Mouse (Mus musculus) macrophage (primary cell): Measurements from ENCODE around the gene Mylk3. TPM values are rescaled to one million over a fixed set of nuclear protein-coding genes. Genes with fewer than 3 reads are reported as not detected.

Source experiments
- H3K27ac ChIP-seq: fragments of 350-480 bp; formaldehyde crosslinking; 2 replicates; pipeline ENCODE4 v1.9.0; 2021
- H3K36me3 ChIP-seq: fragments of 350-480 bp; formaldehyde crosslinking; 2 replicates; pipeline ENCODE4 v1.9.0; 2021; ENCODE audit errors: inconsistent target
- H3K4me3 ChIP-seq: fragments of 350-480 bp; formaldehyde crosslinking; 2 replicates; pipeline ENCODE4 v1.9.0; 2021; ENCODE audit errors: inconsistent target
- H3K79me2 ChIP-seq: fragments of 350-480 bp; formaldehyde crosslinking; 2 replicates; pipeline ENCODE4 v1.9.0; 2021; ENCODE audit errors: inconsistent target
- WGBS: methylation state at CpG from one replicate; pipeline ENCODE4 v1.1.7; 2026; ENCODE audit warnings: inconsistent platforms; ENCODE audit not compliant: missing documents; 5-methylcytosine and 5-hydroxymethylcytosine counted together
- polyA plus RNA-seq: library from polyadenylated mRNA; stranded (reverse); fragments of 250-400 nt; gene quantifications from 3 replicates; pipeline ENCODE4 v1.2.4, GENCODE M21; 2018; ENCODE audit warnings: inconsistent platforms

Gene Mylk3
- polyA plus RNA-seq, 1 experiment from 2014 or later: 0.06 TPM

- 95% methylated on average over 4 of the region's 4 CpGs for whole genome bisulfite sequencing
- Histone ChIP-seq H3K4me3 (no peak overlapping the region), H3K79me2 (no peaks in the 10 kb centered on the region), H3K27ac (no peak overlapping the region), H3K36me3 (no peaks in the 10 kb centered on the region)
These were observed 67.6 kb downstream of the Mylk3 start for GRCm38 (mm10) chr8:85318534-85318933.

- Histone ChIP-seq H3K4me3 (no peak overlapping the region), H3K27ac (no peak overlapping the region), H3K79me2 (no peaks in the 10 kb centered on the region), H3K36me3 (no peaks in the 10 kb centered on the region; the same call in 1 of the 2 replicates)
- WGBS: 90% methylated on average over 3 of the region's 3 CpGs
These were observed 73.1 kb downstream of the Mylk3 start for GRCm38 (mm10) chr8:85313036-85313435.

- Histone ChIP-seq H3K36me3 (peaks cover 13% of the 10 kb centered on the region; the same call in 1 of the 2 replicates), H3K79me2 (no peaks in the 10 kb centered on the region), H3K4me3 (no peak overlapping the region), H3K27ac (no peak overlapping the region)
These were observed 74.4 kb downstream of the Mylk3 start for GRCm38 (mm10) chr8:85311743-85312142.

- WGBS: 84% methylated on average over 2 of the region's 2 CpGs
- Histone ChIP-seq H3K4me3 (no peak overlapping the region), H3K27ac (no peak overlapping the region), H3K36me3 (peaks cover 27% of the 10 kb centered on the region), H3K79me2 (peaks cover 2% of the 10 kb centered on the region)
These were observed 77.6 kb downstream of the Mylk3 start for GRCm38 (mm10) chr8:85308564-85308963.

GRCm38 (mm10) chr8:85303531-85303930 is 82.6 kb downstream of the Mylk3 start:
- Histone ChIP-seq H3K36me3 (peaks cover 34% of the 10 kb centered on the region), H3K4me3 (no peak overlapping the region)
- 98% methylated on average over 5 of the region's 5 CpGs for WGBS

GRCm38 (mm10) chr8:85302931-85303330 is 83.2 kb downstream of the Mylk3 start:
- Histone ChIP-seq H3K4me3 (no peak overlapping the region), H3K27ac (no peak overlapping the region), H3K36me3 (peaks cover 33% of the 10 kb centered on the region), H3K79me2 (peaks cover 54% of the 10 kb centered on the region)
- WGBS: 69% methylated on average over 3 of the region's 3 CpGs

More at GRCm38 (mm10) chr8:85303531-85303930, 82.6 kb downstream of the Mylk3 start:
- Histone ChIP-seq H3K79me2 (peaks cover 48% of the 10 kb centered on the region), H3K27ac (no peak overlapping the region)

GRCm38 (mm10) chr8:85301941-85302340 is 84.2 kb downstream of the Mylk3 start:
- H3K4me3 ChIP-seq: no peak overlapping the region
- whole genome bisulfite sequencing: 89% methylated on average over 1 of the region's 1 CpGs

GRCm38 (mm10) chr8:85299434-85300077 is 86.6 kb downstream of the Mylk3 start, which contains the start of the genes Orc6 and Vps35:
TSS of gene Orc6 (plus strand) at chr8:85299632.
TSS of gene Vps35 (minus strand) at chr8:85299802.
- Histone ChIP-seq H3K79me2 (peaks cover 88% of the 10 kb centered on the region), H3K27ac (peak within 1 kb of the TSS; percentile 97), H3K4me3 (peak within 1 kb of the TSS; percentile 98), H3K36me3 (peaks cover 15% of the 10 kb centered on the region)
- under 1% methylated on average over 54 of the region's 63 CpGs for WGBS

More at GRCm38 (mm10) chr8:85301941-85302340, 84.2 kb downstream of the Mylk3 start:
- Histone ChIP-seq H3K79me2 (peaks cover 64% of the 10 kb centered on the region), H3K36me3 (peaks cover 23% of the 10 kb centered on the region), H3K27ac (no peak overlapping the region)

- Histone ChIP-seq H3K27ac (peak overlapping the region; percentile 97), H3K79me2 (peaks cover 95% of the 10 kb centered on the region), H3K36me3 (peaks cover 21% of the 10 kb centered on the region), H3K4me3 (peak overlapping the region; percentile 98)
- 2% methylated on average over 52 of the region's 53 CpGs for WGBS
These were observed 87.3 kb downstream of the Mylk3 start for GRCm38 (mm10) chr8:85298600-85299433.

- Histone ChIP-seq H3K4me3 (no peak overlapping the region), H3K79me2 (peaks cover 56% of the 10 kb centered on the region), H3K36me3 (peaks cover 89% of the 10 kb centered on the region), H3K27ac (no peak overlapping the region)
- WGBS: 88% methylated on average over 1 of the region's 1 CpGs
These were observed 99.3 kb downstream of the Mylk3 start for GRCm38 (mm10) chr8:85286846-85287245.

Other genes starting within 250 kb of the Mylk3 start
- gene Cks1brt, start 234.4 kb downstream of the Mylk3 start, polyA plus RNA-seq: not detected in 3 replicates
- not detected in 3 replicates for gene Olfr371, start 160.4 kb downstream of the Mylk3 start, polyA plus RNA-seq
- 10.2 to 36.3 TPM (median 12.3 TPM) in 3 replicates for gene Orc6, start 86.7 kb downstream of the Mylk3 start, polyA plus RNA-seq
- gene Vps35, start 86.5 kb downstream of the Mylk3 start, polyA plus RNA-seq: 167 to 195 TPM (median 180 TPM) in 3 replicates
- gene 4921524J17Rik, start 46.5 kb upstream of the Mylk3 start, polyA plus RNA-seq: 15.6 to 28.1 TPM (median 17.6 TPM) in 3 replicates
- gene Gpt2, start 106.2 kb upstream of the Mylk3 start, polyA plus RNA-seq: 4.7 to 7.9 TPM (median 5.4 TPM) in 3 replicates
- gene Dnaja2, start 169.0 kb upstream of the Mylk3 start, polyA plus RNA-seq: 79.8 to 164 TPM (median 104 TPM) in 3 replicates